Mouse (Mus musculus) heart, adult 8-10 months (tissue): ENCODE data around the gene Tnfrsf23. TPM values are rescaled to one million over a fixed set of nuclear protein-coding genes. Genes with fewer than 3 reads are reported as not detected.
A peak's percentile ranks its signal among the peaks of the same experiment; 100 is the strongest.
"Not testable (repeated sequence)": the region's sequence is repeated elsewhere in the genome, so short reads cannot be mapped to it uniquely, and the experiment has no call there.

Experiments
- DNase-seq: peaks from one replicate; pipeline ENCODE4 v3.0.0; 2022; ENCODE audit warnings: low spot score
- total RNA-seq, 4 experiments: library from RNA; stranded (reverse); gene quantifications; 2 replicates each; pipeline ENCODE4 v1.2.4; 2022

Gene Tnfrsf23
- total RNA-seq, 4 experiments from 2014 or later: 2.9 to 6.1 (median 3.7) TPM

- not testable (repeated sequence) for DNase-seq
Measured at GRCm38 (mm10) chr7:143684569-143684968, 1.1 kb downstream of the Tnfrsf23 start.

DNA sequence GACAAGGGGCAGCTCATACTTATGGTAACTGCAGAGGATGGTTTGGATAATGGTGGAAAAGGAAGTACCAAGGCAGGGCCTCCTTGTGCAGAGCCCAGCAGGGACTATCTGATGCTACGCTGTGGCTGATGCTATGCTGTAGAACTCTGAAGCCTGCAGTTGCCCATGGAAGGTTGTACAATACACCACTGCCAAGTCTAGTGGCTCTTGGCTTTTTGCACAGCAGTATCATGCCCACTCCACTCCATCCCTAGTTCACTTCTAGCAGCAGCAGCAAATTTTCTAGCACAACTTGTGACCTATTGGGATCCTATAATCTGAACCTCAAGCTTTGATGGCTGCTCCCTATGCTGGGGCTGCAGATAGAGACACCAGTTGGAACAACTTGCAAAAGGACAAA lies 4.1 kb downstream of the Tnfrsf23 start:
- no peak for DNase-seq

GRCm38 (mm10) chr7:143680836-143681235 lies 4.8 kb downstream of the Tnfrsf23 start:
- not testable (repeated sequence) for DNase-seq

- not testable (repeated sequence) for DNase-seq
Measured at GRCm38 (mm10) chr7:143679650-143680049, 6.0 kb downstream of the Tnfrsf23 start.

DNA sequence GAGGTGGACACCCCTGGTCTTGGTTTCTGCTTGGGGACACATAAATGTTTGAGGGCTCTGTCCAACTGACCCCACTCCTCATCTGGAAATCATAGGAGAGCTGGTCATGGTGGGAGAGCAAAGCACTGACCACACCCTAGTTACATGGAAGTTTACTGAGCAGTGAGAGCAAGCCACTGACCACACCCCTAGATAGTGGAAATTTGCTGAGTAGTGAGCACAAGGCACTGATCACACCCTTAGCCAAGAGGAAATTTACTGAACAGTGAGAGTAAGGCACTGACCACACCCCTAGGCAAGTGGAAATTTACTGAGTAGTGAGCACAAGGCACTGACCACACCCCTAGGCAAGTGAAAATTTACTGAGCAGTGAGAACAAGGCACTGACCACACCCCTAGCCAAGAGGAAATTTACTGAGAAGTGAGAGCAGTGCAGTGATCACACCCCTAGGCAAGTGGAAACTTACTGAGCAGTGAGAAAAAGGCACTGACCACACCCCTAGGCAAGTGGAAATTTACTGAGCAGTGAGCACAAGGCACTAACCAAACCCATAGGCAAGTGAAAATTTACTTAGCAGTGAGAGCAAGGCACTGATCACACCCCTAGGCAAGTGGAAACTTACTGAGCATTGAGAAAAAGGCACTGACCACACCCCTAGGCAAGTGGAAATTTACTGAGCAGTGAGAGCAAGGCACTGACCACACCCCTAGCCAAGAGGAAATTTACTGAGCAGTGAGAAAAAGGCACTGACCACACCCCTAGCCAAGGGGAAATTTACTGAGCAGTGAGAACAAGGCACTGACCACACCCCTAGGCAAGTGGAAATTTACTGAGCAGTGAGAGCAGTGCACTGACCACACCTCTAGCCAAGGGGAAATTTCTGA lies 19.0 kb downstream of the Tnfrsf23 start:
- no peak for DNase-seq

DNA sequence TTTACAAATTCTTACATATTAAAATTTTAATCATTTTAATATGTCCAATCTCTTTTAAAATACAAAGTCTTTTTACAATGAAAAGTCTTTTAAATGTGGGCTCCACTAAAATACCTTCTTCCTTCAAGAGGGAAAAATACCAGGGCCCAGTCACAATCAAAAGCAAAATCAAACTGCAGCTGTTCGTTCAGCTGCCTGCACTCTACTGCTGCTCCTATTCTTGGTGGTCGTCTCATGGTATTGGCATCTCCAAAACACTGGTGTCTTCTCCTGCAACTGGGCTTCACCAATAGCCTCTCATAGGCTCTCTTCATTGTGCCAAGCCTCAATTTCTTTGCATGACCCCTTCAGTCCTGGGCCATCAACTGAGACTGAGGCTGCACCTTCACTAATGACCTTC lies 22.2 kb downstream of the Tnfrsf23 start:
- no peak for DNase-seq

DNA sequence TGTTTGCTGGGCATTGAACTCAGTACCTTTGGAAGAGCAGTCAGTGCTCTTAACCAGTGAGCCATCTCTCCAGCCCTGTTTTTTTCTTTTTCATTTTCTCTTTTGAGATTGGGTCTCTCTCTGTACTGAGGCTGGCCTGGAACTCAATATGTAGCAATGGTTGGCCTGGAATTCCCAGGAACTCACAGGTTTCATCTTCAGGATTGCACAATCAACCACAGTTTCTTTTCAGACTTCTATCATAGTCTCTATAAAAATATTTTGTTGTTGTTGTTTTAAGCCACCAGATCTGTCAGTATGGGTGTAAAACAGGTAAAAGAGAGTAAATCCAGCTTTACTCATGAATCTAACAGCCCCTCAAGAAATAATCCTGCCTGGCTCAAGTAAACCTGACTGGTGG lies 24.9 kb downstream of the Tnfrsf23 start:
- DNase-seq: no peak

GRCm38 (mm10) chr7:143649769-143650346 lies 35.8 kb downstream of the Tnfrsf23 start:
- DNase-seq: not testable (repeated sequence)

- DNase-seq: peak; percentile 81
Measured at GRCm38 (mm10) chr7:143649034-143649768, 36.5 kb downstream of the Tnfrsf23 start, which contains the start of gene Tnfrsf22. Tnfrsf22 (minus strand) TSS chr7:143649661.

DNA sequence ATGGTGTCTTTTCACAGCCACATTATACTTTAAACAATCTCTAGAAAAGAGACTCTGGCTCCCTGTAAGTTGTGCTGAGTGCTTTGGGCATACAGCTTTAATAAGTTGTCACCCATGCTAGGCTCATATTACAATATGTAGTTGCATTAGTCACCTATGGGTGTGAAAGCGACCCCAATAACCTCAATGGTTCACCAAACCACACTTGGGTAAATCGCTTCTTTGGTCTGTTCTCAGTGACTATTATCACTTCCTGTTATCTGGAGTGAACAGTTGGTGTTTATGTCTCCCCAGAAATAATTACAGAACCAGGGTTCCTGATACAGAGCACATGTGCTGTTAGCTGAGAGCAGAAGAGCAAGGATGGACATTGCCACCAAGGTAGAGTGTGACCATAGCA lies 41.7 kb downstream of the Tnfrsf23 start:
- not testable (repeated sequence) for DNase-seq

DNA sequence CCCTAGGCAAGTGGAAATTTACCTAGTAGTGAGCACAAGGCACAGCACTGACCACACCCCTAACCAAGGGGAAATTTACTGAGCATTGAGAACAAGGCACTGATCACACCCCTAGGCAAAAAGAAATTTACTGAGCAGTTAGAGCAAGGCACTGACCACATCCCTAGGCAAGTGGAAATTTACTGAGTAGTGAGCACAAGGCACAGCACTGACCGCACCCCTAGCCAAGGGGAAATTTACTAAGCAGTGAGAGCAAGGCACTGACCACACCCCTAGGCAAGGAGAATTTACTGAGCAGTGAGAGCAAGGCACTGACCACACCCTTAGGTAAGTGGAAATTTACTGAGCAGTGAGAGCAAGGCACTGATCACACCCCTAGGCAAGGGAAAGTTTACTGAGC lies 49.0 kb downstream of the Tnfrsf23 start:
- DNase-seq: no peak

DNA sequence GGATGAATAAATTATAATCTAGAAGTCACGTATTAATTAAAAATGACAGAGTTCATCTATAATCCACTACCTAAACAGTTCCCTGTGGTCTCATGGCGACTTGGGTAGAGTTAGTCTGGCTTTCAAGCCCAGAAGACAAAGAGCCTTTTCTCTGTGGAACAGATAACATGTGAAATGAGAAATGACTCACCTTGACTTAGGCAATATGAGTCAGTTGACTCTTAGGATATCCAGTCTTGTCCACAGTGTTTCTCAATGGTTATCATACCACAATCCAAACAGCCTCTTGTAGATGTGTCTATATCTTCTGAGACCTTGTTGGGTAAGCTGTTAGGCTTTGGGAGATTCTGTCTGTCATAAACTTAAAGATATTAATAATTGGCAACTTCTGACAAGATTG lies 54.2 kb downstream of the Tnfrsf23 start:
- DNase-seq: no peak

GRCm38 (mm10) chr7:143629501-143629900 lies 56.2 kb downstream of the Tnfrsf23 start:
- no peak for DNase-seq

DNA sequence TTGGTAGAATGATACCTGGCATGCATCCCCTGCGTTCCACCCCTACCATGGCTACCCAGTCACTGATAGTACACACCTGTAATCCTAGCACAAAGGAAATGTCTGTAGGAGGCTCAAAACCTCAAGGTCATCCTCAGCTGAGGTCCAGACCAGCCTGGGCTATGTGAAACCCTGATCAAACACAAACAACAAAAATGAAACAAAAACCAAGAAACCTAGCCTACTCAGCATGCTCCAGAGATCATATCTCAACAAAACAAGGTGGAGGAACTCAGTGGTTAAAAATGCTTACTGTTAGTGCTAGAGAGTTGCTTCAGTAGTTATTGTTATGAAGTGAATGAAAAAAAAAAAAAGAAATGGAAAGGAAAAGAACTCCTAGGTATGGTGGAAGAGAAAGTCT lies 57.1 kb downstream of the Tnfrsf23 start, which contains the start of gene Tnfrsf26:
Tnfrsf26 (minus strand) TSS at position 183 of the 400 bp plus-strand sequence.
- no peak for DNase-seq

DNA sequence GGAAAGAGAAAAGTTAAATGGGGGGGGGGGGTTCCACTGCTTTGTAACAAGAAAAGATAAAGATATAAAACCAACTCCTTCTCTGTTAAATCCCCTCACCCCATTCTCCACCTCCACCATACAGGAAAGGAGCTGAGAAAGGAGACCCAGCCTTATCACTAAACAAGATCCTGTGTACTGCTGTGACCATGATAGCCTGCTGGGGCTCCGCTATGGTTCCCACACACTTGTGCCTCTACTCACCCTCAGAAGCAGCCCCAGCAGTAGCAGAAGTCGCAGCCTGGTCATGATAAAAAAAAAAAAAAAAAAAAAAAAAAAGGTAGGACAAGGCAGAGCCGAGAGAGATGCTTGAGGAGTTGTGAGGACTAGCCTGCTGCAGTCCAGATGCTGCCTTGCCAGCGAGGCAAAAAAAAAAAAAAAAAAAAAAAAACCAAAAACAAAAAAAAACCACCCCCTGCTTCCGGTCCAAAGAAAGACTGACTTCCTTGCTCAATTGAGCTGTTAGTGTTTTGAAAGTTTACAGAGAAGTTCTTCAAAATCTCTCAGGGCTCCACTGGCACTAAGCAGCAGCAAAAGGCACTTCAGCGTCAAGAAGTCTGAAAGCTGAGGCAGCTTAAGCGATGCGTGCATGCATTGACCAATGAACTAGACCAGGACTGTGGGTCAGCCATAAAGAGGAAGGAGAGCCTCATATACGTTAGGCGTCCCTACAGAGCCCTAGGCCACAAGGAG lies 58.0 kb downstream of the Tnfrsf23 start:
- no peak for DNase-seq

GRCm38 (mm10) chr7:143626178-143626577 lies 59.5 kb downstream of the Tnfrsf23 start:
- no peak for DNase-seq

- DNase-seq: no peak
Measured at GRCm38 (mm10) chr7:143625151-143625550, 60.5 kb downstream of the Tnfrsf23 start.

DNA sequence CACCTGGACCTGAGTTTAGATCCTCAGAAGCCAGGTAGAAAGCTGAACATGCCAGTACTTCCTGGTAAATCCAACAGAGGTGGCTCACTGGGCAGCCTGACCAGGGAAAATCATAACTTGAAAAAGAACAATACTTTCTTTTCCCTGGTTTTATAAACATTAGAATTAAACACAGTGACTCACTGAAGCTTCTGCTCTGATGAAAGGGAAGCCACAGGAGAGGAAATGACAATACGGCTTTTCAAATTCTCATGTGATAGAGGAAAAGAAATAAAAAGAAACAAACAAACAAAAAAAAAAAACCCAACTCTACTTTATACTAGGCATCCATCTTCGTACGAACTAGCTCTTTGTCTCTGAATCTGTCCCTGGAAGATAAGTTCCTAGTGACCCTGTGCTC lies 61.1 kb downstream of the Tnfrsf23 start:
- no peak for DNase-seq

DNA sequence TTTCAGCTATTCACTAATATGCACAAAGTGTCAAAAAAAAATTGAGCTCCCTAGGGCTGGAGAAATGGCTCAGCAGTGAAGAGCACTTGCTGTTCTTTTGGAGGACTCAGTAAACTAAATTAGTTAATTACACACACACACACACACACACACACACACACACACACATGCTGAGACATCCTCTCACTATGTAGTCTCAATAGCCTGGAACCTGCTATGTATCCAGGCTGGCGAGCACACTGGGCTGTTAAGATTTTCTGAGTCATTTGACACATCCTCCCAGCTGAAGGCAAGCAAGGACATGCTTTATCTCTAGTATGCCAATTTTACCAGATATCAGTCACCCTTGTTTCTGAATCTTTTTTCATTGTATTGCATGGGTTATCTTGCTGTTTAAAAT lies 64.7 kb downstream of the Tnfrsf23 start:
- DNase-seq: no peak
